Mouse (Mus musculus) liver, embryonic 14.5 days (tissue): ENCODE measurements around the gene Ccdc110. TPM values are rescaled to one million over a fixed set of nuclear protein-coding genes. Genes with fewer than 3 reads are reported as not detected.

Experiments used
- ATAC-seq: fragments of 200-750 bp; cut with Nextera tagmentation; 2 replicates; pipeline ENCODE4 v1.8.0; 2017; ENCODE audit warnings: moderate number of reproducible peaks, mild to moderate bottlenecking, moderate library complexity; ENCODE audit not compliant: insufficient read depth
- DNase-seq, 3 experiments: peaks; one replicate each; pipeline ENCODE4 v3.0.0-alpha.2; 2012 to 2013; ENCODE audit warnings: low read depth in 3 of 3, low spot score in 3 of 3
- H3K27ac ChIP-seq: fragments of 300-500 bp; sonication (generic); 2 replicates; pipeline ENCODE4 v1.5.1; 2014; ENCODE audit warnings: moderate library complexity, mild to moderate bottlenecking, control low read depth, inconsistent platforms
- H3K27me3 ChIP-seq: fragments of 300-500 bp; sonication (generic); 2 replicates; pipeline ENCODE4 v1.6.1; 2014; ENCODE audit warnings: mild to moderate bottlenecking, low read length, moderate library complexity; ENCODE audit not compliant: control insufficient read depth, insufficient read depth
- H3K36me3 ChIP-seq: fragments of 300-500 bp; sonication (generic); replicated peaks from 2 replicates; pipeline ENCODE4 v1.6.1; 2014; ENCODE audit warnings: low read depth; ENCODE audit not compliant: control insufficient read depth, insufficient read depth
- H3K4me1 ChIP-seq, 2 experiments: fragments of 200-500 bp in 1 of 2; fragments of 300-500 bp in 1 of 2; sonication (generic) in 1 of 2; replicated peaks; 2 replicates each; pipeline ENCODE4 v1.6.1; 2012 to 2014; ENCODE audit warnings: antibody characterized with exemption in 1 of 2, inconsistent platforms in 1 of 2, low read length in 1 of 2; ENCODE audit not compliant: control insufficient read depth in 2 of 2, insufficient read depth in 2 of 2
- H3K4me2 ChIP-seq: fragments of 300-500 bp; sonication (generic); 2 replicates; pipeline ENCODE4 v1.6.1; 2014; ENCODE audit warnings: low read depth, mild to moderate bottlenecking, control low read depth, moderate library complexity
- H3K4me3 ChIP-seq, 2 experiments: fragments of 200-500 bp in 1 of 2; fragments of 300-500 bp in 1 of 2; sonication (generic) in 1 of 2; 2 replicates each; pipeline ENCODE4 v1.5.1; 2012 to 2014; ENCODE audit warnings: low read depth in 2 of 2, low read length in 2 of 2, mild to moderate bottlenecking in 2 of 2, control low read depth in 1 of 2, inconsistent platforms in 1 of 2, moderate library complexity in 1 of 2; ENCODE audit not compliant: insufficient read depth in 1 of 2
- H3K9ac ChIP-seq: fragments of 300-500 bp; sonication (generic); replicated peaks from 2 replicates; pipeline ENCODE4 v1.6.1; 2014; ENCODE audit warnings: mild to moderate bottlenecking, control low read depth, moderate library complexity
- H3K9me3 ChIP-seq: fragments of 300-500 bp; sonication (generic); 2 replicates; pipeline ENCODE4 v1.6.1; 2016; ENCODE audit warnings: low read length, mixed read lengths; ENCODE audit not compliant: control insufficient read depth
- CTCF ChIP-seq: IDR thresholded peaks from 2 replicates; pipeline ENCODE4 v1.5.1; 2016; ENCODE audit warnings: antibody characterized with exemption, low read depth, control low read depth
- EP300 ChIP-seq: IDR thresholded peaks from 2 replicates; pipeline ENCODE4 v1.6.1; 2016; ENCODE audit warnings: antibody characterized with exemption, low read depth
- WGBS: fragments of 180-500 bp; shearing (Covaris S2); extraction: QIAGEN DNeasy Blood & Tissue Kit; methylation state at CpG from one replicate; pipeline ENCODE4 v1.1.7; 2014; ENCODE audit not compliant: insufficient replicate concordance; 5-methylcytosine and 5-hydroxymethylcytosine counted together
- polyA plus RNA-seq, 2 experiments: library from polyadenylated mRNA; depleted of rRNA in 1 of 2; stranded (reverse) in 1 of 2; unstranded in 1 of 2; fragments of >200 nt; fragmentation: Nextera tagmentation in 1 of 2; extraction: Ambion mirVana in 1 of 2; gene quantifications; 2 replicates each; pipeline versions ENCODE4 v1.2.1 to v1.2.3; 2012 to 2014

The Ccdc110 gene
- polyA plus RNA-seq, 2 experiments: not detected

- no peaks in the 10 kb centered on the region for H3K27me3 ChIP-seq
- no peak overlapping the region for H3K4me3 ChIP-seq
- H3K4me1 ChIP-seq: peaks cover 4 to 7% of the 10 kb centered on the region in 2 experiments
- ATAC-seq: no peak
- H3K27ac ChIP-seq: no peak overlapping the region
- peak overlapping the region; percentile 93 for H3K4me2 ChIP-seq
- WGBS: 72% methylated on average over 8 of the region's 8 CpGs
- H3K9ac ChIP-seq: no peak overlapping the region
- H3K9me3 ChIP-seq: no peaks in the 10 kb centered on the region
- no peak for DNase-seq
- H3K36me3 ChIP-seq: no peaks in the 10 kb centered on the region; the same call in 1 of the 2 replicates
- no peak for TF ChIP-seq EP300
- TF ChIP-seq CTCF: no peak
Observed at GRCm38 (mm10) chr8:45973988-45974505, 39.6 kb downstream of the Ccdc110 start.

DNA sequence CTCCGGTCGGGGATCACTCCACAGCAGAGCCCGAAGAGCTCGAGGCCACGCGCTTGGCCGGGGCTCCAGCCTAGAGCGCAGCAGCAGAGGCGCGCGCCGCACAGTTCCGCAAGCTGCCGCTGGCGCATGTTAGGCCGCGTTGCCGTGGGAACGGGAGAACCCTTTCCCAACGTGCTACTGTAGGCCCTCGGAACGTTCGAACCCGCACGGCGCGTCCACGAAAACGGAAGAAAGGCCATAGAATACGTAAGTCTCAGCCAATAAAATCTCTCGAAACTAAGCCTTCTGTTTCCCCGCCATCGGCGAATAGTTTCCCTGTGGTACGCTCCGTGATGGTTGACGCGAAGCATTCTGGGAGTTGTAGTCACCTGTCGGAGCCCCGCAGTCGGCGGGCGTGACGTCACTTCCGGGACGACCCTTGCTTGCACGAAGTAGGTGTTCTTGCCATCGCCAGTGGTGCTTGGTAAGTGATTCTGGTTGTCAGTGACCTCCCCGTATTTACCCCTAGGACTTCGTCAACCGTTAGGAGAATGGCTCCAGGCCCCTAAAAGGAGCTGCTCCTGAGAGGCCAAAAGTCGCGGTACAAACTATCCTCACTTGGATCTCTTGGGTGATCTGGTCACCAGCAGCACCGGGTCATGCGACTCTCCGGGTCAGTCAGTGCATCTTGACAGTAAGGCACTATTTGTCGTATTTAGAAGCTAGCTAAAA, 40.9 kb downstream of the Ccdc110 start, which contains the start of the genes 1700029J07Rik and Ufsp2:
Gene 1700029J07Rik, minus strand, starts transcription at position 127 of the 711 bp plus-strand sequence.
Gene Ufsp2, plus strand, starts transcription at position 403 of the 711 bp plus-strand sequence.
- peak within 1 kb of the TSS; percentile 87 to 96 for H3K4me3 ChIP-seq
- peak; percentile 96 for ATAC-seq
- TF ChIP-seq EP300: no peak
- peak; percentile 78 for TF ChIP-seq CTCF
- no peaks in the 10 kb centered on the region; the same call in 1 of the 2 replicates for H3K36me3 ChIP-seq
- WGBS: under 1% methylated on average over 57 of the region's 57 CpGs
- peak within 1 kb of the TSS; percentile 82 for H3K9ac ChIP-seq
- H3K9me3 ChIP-seq: no peaks in the 10 kb centered on the region
- DNase-seq: peak; percentile 89 to 94 (median 92)
- peak within 1 kb of the TSS; percentile 28 for H3K27ac ChIP-seq
- H3K4me2 ChIP-seq: peak within 1 kb of the TSS; percentile 93
- peaks cover 4 to 7% of the 10 kb centered on the region in 2 experiments for H3K4me1 ChIP-seq
- no peaks in the 10 kb centered on the region for H3K27me3 ChIP-seq

DNA sequence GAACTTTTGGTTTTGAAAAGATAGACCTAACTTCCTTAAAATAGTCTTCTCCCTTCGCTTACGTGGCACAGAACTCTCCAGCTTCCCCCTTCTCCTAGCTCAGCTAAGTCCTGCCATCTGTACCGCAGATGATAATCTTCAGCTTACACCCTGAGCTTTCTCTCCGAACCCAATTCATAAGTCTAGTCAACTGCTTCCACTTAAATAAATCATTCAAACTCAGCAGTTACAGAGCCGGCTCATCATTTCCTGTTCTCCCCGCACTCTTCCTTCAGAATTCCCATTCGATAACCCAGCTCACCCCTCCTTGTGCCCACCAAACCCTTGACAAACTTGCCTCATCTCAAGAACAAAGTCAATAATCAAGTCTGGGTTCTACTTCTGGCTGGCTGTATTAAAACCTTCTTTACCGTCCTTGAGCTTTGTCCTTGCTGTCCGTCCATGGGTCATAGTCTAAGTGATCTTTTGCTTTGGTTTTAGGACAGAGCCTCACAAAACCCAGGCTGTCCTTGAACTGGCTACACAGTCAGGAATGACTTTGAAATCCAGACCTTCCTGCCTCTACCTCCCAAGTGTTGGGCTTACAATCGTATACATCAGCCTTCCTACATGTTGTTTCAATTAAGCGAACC, 41.5 kb downstream of the Ccdc110 start:
- Histone ChIP-seq H3K36me3 (peaks cover 3% of the 10 kb centered on the region), H3K27me3 (no peaks in the 10 kb centered on the region), H3K27ac (peak overlapping the region; percentile 27), H3K4me1 (peaks cover 4 to 7% of the 10 kb centered on the region in 2 experiments), H3K4me3 (peak overlapping the region; percentile 87 to 96), H3K9ac (peak overlapping the region; percentile 82), H3K4me2 (peak overlapping the region; percentile 93), H3K9me3 (no peaks in the 10 kb centered on the region)
- WGBS: 33% methylated on average over 11 of the region's 11 CpGs
- TF ChIP-seq EP300 (no peak), CTCF (no peak)
- ATAC-seq (peak; percentile 41; the same call in 1 of the 2 replicates), DNase-seq (no peak)

- Histone ChIP-seq H3K4me2 (no peak overlapping the region), H3K36me3 (peaks cover 20% of the 10 kb centered on the region), H3K27ac (no peak overlapping the region), H3K27me3 (no peaks in the 10 kb centered on the region), H3K4me3 (no peak overlapping the region), H3K9ac (no peak overlapping the region), H3K9me3 (no peaks in the 10 kb centered on the region), H3K4me1 (peaks cover 0 to 2% of the 10 kb centered on the region in 2 experiments; a peak in 1 of 4 replicates)
- WGBS: 65% methylated on average over 3 of the region's 3 CpGs
- TF ChIP-seq EP300 (no peak), CTCF (no peak)
- ATAC-seq: no peak
- DNase-seq: no peak
Observed at GRCm38 (mm10) chr8:45986665-45987064, 52.2 kb downstream of the Ccdc110 start.

GRCm38 (mm10) chr8:45988189-45988588, 53.8 kb downstream of the Ccdc110 start:
- Histone ChIP-seq H3K4me3 (no peak overlapping the region), H3K36me3 (peaks cover 20% of the 10 kb centered on the region), H3K9me3 (no peaks in the 10 kb centered on the region), H3K4me1 (peaks cover 0 to 2% of the 10 kb centered on the region in 2 experiments; a peak in 1 of 4 replicates), H3K9ac (no peak overlapping the region), H3K4me2 (no peak overlapping the region), H3K27ac (no peak overlapping the region), H3K27me3 (no peaks in the 10 kb centered on the region)
- TF ChIP-seq EP300 (no peak), CTCF (no peak)
- ATAC-seq: peak; percentile 63; the same call in 1 of the 2 replicates
- WGBS: 28% methylated on average over 2 of the region's 2 CpGs
- DNase-seq: no peak
